In the genomic region with DNA sequence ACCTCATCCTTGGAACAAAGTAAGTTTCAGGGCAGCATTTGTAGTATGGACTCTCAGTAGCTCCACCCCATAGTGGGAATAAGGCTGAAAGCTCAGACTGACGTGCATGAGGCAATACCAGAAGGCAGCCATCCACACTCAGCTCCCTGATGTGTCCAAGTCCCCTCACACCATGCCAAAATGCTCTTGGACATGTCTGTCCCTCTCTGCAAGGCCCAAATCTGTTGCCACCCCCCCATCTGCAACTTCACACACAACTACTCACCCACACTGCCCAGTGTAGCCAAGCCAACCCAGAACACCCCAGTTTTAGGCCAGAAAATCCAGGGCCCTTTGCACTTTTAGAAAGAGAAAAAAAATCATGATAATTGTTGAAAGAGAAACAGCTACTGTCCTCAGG, we compare ENCODE assay signal across 17 mouse cellular contexts.
A peak's percentile ranks its signal among the peaks of the same experiment; 100 is the strongest.
DNase-seq lines count a peak whose midpoint lies in the region; ATAC-seq and TF ChIP-seq lines count a peak whose summit lies in the region.
"Had no signal": no experiment of that assay in that cellular context is flagged by ENCODE, and none has a peak within 500 bp of the region (broad histone marks: within the 10 kb centered on the region; RNA-seq: fewer than 3 reads in every experiment).

No protein-coding gene starts in this region.

- H3K4me3 ChIP-seq in lung, embryonic 14.5 days (ENCODE audit: low read depth, low read length): no peak overlapping the region
- H3K4me3 ChIP-seq in lung, adult 2 months (replicated peaks; ENCODE audit: extremely low read depth, low read depth, low read length): no peak overlapping the region
- H3K4me3 ChIP-seq in lung, postnatal 0 days (ENCODE audit: low read depth, low read length): no peak overlapping the region
- H3K4me3 ChIP-seq: embryonic facial prominence, embryonic 13.5 days; forebrain, embryonic 12.5 days; hindbrain, embryonic 13.5 days had no signal

- H3K4me2 ChIP-seq in lung, embryonic 14.5 days: no peak overlapping the region
- no peak overlapping the region for H3K4me2 ChIP-seq in lung, postnatal 0 days (replicated peaks; ENCODE audit: low read depth, low read length)
- H3K4me2 ChIP-seq: embryonic facial prominence, embryonic 13.5 days; forebrain, embryonic 12.5 days; hindbrain, embryonic 13.5 days had no signal

- peak; percentile 52; the same call in 1 of the 2 replicates for ATAC-seq in lung, embryonic 14.5 days (ENCODE audit: insufficient read depth)
- ATAC-seq in lung, postnatal 0 days: peak; percentile 88
- ATAC-seq: forebrain, embryonic 16.5 days; hindbrain, postnatal 0 days had no signal

- no peaks in the 10 kb centered on the region for H3K9me3 ChIP-seq in lung, embryonic 14.5 days (ENCODE audit: low read depth, low read length)
- no peaks in the 10 kb centered on the region for H3K9me3 ChIP-seq in lung, postnatal 0 days (ENCODE audit: low read length)
- H3K9me3 ChIP-seq: embryonic facial prominence, embryonic 13.5 days; forebrain, embryonic 12.5 days; hindbrain, embryonic 13.5 days had no signal

- 19% methylated on average over 1 of the region's 1 CpGs for WGBS in lung, embryonic 14.5 days
- 38% methylated on average over 1 of the region's 1 CpGs for WGBS in lung, adult 2 months
- WGBS in lung, postnatal 0 days: 35% methylated on average over 1 of the region's 1 CpGs

- no peak for TF ChIP-seq POLR2A in lung, adult 2 months (IDR thresholded peaks at IDR 0.05; ENCODE audit: borderline replicate concordance, extremely low read depth, low read depth, low read length)

- no peaks in the 10 kb centered on the region for H3K4me1 ChIP-seq in lung, embryonic 14.5 days (ENCODE audit: insufficient read depth)
- no peaks in the 10 kb centered on the region for H3K4me1 ChIP-seq in lung, adult 2 months (ENCODE audit: control insufficient read depth, insufficient read depth, low read length)
- no peaks in the 10 kb centered on the region for H3K4me1 ChIP-seq in lung, postnatal 0 days (ENCODE audit: insufficient read depth, low read depth, low read length)
- H3K4me1 ChIP-seq: embryonic facial prominence, embryonic 13.5 days; forebrain, embryonic 12.5 days had no signal

- H3K36me3 ChIP-seq in lung, embryonic 14.5 days (ENCODE audit: insufficient read depth): no peaks in the 10 kb centered on the region
- no peaks in the 10 kb centered on the region for H3K36me3 ChIP-seq in lung, postnatal 0 days (ENCODE audit: insufficient read depth, low read length)
- H3K36me3 ChIP-seq: embryonic facial prominence, embryonic 13.5 days; forebrain, embryonic 12.5 days; hindbrain, embryonic 13.5 days had no signal

- no peak overlapping the region for H3K9ac ChIP-seq in lung, embryonic 14.5 days
- no peak overlapping the region for H3K9ac ChIP-seq in lung, postnatal 0 days (replicated peaks; ENCODE audit: low read depth)
- H3K9ac ChIP-seq: embryonic facial prominence, embryonic 13.5 days; forebrain, embryonic 12.5 days; hindbrain, embryonic 13.5 days had no signal

- TF ChIP-seq CTCF in lung, embryonic 14.5 days (IDR thresholded peaks at IDR 0.05; ENCODE audit: low read depth): no peak
- TF ChIP-seq CTCF in lung, adult 2 months (IDR thresholded peaks at IDR 0.05; ENCODE audit: insufficient read depth, low read length): no peak
- TF ChIP-seq CTCF in lung, postnatal 0 days (IDR thresholded peaks at IDR 0.05): no peak

- H3K27ac ChIP-seq in lung, embryonic 14.5 days (ENCODE audit: low read depth): no peak overlapping the region
- no peak overlapping the region for H3K27ac ChIP-seq in lung, postnatal 0 days (ENCODE audit: low read length)
- H3K27ac ChIP-seq: embryonic facial prominence, embryonic 13.5 days; forebrain, embryonic 12.5 days; hindbrain, embryonic 13.5 days; hindbrain, postnatal 0 days had no signal

- no peaks in the 10 kb centered on the region for H3K27me3 ChIP-seq in lung, embryonic 14.5 days (ENCODE audit: insufficient read depth, low read length)
- no peaks in the 10 kb centered on the region for H3K27me3 ChIP-seq in lung, postnatal 0 days (replicated peaks; ENCODE audit: insufficient read depth, low read length)
- H3K27me3 ChIP-seq: embryonic facial prominence, embryonic 13.5 days; forebrain, embryonic 12.5 days; hindbrain, embryonic 13.5 days had no signal

- TF ChIP-seq EP300 in lung, postnatal 0 days (IDR thresholded peaks at IDR 0.05): no peak

- DNase-seq in lung, embryonic 14.5 days: peak; percentile 53
- DNase-seq in lung, adult 2 months: no peak
- DNase-seq in lung, postnatal 0 days (ENCODE audit: low spot score): peak; percentile 75
- DNase-seq in lung, postnatal 25 days (ENCODE audit: low spot score): peak; percentile 19
- no peak for DNase-seq in retina, embryonic 14.5 days (ENCODE audit: low spot score)
- no peak for DNase-seq in gastrocnemius, postnatal 10 days
- DNase-seq in urinary bladder, adult 2 months (ENCODE audit: low spot score): no peak
- DNase-seq: adrenal gland, adult 2 months; adrenal gland, postnatal 36 days; cerebellum, adult 8-10 months; cerebellum, postnatal 25 days; gastrocnemius, postnatal 14 days had no signal

Comparison
In these comparisons a context has a peak if more than half of its experiments do, and no peak if none do; other contexts are left out.
1. DNase-seq: peak in lung, embryonic 14.5 days (single experiment), lung, postnatal 0 days (single experiment) and lung, postnatal 25 days (single experiment); none in lung, adult 2 months (single experiment), retina, embryonic 14.5 days (single experiment), gastrocnemius, postnatal 10 days (single experiment) and urinary bladder, adult 2 months (single experiment).